Mouse (Mus musculus) spleen, adult 18-20 months (tissue): ENCODE measurements around the gene Fhod1.

Source experiments
- DNase-seq, 2 experiments: peaks; one replicate each; pipeline ENCODE4 v3.0.0; 2022; ENCODE audit warnings: mixed read lengths in 2 of 2

Fhod1 gene

DNA sequence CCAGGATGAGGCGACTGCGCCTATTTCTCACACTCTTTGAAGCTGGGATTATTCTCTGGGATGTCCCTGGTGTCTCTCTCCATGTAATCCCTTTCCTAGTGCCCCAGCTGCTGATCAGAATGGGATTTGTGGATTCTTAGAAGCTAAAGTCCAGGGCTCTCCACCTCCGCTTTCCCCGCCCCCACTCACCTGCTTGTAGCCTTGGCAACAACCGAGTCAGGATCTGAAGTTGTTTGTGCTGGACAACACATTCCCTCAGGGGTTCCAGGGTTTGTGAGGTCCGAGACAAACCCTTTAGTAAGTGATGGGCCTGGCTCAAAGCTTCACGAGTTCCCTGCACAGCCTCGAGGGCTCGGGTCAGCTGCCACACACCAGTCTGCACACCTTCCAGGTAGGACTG lies 53.0 kb downstream of the Fhod1 start:
- no peak for DNase-seq

DNA sequence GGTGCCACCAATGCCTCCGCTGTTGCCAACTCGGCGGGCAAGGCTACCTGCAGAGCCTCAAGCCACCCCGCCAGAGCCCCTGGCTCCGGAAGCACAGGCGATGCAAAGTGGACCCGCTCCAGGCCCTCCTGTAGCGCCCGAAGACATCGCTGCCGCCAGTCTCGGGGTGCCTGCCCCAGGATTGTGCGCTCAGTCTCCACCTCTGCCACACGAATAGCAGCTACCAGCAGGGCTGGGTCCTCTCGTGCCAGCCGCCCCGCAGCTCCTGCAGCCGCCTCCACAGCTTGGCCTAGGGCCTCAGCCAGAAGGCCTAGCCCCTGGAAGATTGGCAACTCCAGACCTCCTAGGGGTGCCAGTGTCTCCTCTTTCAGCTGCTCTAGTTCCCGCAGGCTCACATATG lies 54.3 kb downstream of the Fhod1 start:
- DNase-seq, result peak in 1 of 2 experiments; percentile 5

- no peak for DNase-seq
These were observed 55.3 kb downstream of the Fhod1 start for GRCm38 (mm10) chr8:105292471-105292870.

GRCm38 (mm10) chr8:105291802-105292201 lies 56.0 kb downstream of the Fhod1 start:
- peak in 1 of 2 experiments; percentile 4 for DNase-seq

GRCm38 (mm10) chr8:105291364-105291763 lies 56.4 kb downstream of the Fhod1 start:
- peak in 1 of 2 experiments; percentile 4 for DNase-seq

GRCm38 (mm10) chr8:105290554-105291314 lies 57.0 kb downstream of the Fhod1 start:
- peak; percentile 72 to 92 for DNase-seq

DNA sequence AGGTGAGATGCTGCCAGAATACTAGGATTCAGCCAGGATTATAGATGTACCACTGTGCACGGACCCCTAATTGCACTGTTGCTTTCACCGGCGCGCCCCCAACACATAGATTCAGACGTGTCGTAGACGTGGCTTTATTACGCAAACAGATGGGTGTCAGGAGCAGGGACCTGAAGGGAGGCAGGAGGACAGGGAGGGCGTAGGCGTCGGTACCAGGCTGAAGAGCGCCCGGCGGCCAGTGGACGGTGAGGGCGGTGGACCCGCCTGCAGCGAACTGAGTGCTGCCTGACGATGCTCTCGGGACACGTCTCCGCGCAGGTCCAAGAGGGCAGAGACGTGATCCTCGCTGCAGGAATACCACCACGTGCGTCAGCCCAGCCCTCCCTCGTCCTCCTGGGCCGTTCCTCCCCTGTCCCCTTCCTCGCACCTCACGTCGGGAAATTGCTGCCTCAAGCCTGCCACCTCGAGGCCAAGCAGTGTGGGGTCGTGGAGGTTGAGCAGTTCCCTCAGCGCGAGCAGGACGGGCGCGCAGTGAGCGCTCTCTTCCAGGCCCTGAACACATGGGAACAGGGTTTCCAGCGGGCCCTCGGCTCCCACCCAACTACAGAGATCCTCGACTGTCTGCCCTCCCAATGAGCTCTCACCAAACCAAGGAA lies 57.8 kb downstream of the Fhod1 start, which contains the start of gene 4931428F04Rik:
TSS of gene 4931428F04Rik (minus strand) at position 60 of the 656 bp plus-strand sequence.
- DNase-seq, result peak in 1 of 2 experiments; percentile 29

DNA sequence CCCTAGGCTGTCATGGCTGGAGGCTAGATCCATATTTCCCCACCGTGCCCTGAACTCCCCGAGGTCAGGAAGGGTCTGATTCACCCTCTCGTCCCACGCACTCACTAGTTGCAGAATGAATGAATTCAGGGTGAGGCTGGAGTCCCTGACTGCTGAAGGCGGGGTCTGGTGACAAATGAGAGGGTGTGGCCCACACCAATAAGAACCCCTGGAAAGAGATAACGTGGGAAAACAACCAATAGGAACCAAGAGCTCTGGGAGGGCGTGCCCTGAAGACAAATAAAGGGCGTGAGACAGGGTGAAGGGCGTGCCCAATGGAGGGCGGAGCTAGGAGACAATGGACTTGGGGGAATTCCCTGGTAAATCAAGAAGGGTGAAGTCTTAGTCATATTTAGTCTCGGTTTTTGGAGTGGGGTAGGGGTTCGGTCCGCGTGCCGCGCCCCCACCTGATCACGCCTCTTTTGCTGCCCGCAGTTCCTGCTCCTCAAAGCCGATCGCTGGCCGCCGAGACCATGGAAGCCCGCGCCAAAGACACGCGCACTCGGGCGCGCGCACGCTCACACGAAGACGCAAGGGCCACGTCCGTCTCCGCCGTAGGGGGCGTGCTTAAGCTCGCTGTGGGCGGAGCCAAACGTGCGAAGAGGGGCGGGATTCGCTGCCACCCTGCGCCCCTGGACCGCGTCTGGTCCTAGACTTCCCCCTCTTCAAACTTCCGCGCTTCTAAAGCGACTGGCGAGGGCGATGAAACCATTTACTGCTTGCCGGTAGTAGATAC lies 58.6 kb downstream of the Fhod1 start:
- DNase-seq, result peak; percentile 93 to 97

GRCm38 (mm10) chr8:105288231-105288630 lies 59.5 kb downstream of the Fhod1 start:
- DNase-seq, result no peak

- no peak for DNase-seq
These were observed 60.8 kb downstream of the Fhod1 start for GRCm38 (mm10) chr8:105286907-105287306.

DNA sequence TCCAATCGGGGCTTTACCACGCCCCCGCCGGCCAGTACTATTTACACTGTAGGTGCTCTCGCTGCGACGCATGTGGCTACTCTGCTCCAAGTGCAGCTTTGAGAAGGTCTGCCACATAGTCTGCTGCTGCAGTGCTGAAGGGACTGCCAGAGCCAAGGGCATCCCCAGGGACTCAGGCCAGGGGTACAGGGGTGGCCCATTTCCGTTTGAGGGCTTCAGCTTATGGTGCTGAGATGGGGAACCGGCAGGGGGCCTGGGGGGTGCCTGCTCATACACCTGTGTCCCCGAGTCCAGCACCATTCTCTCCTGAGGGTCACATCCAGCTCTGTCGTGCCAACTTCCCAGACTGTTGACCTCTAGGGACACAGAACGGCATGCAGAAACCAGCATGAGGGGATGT lies 62.2 kb downstream of the Fhod1 start:
- DNase-seq, result no peak

DNA sequence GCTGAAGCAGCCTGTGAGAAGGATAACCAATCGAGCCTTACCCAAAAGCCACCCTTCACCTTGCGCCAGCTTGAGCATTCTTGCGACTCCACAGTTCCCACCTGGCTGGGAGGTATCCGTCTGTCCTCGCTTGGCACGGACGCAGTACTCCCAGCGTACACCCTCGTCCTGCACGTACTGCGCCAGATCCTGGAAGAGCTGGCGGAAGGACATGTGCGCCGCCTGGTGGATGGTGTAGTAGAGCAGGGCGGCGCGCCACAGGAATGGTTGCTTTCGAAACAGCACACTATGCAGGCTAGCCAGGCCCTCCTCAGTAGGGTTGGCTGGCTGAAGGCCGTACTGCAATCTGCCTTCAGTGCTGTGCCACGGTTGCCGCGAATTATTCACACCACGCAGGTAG lies 64.7 kb downstream of the Fhod1 start:
- peak in 1 of 2 experiments; percentile 54 for DNase-seq

DNA sequence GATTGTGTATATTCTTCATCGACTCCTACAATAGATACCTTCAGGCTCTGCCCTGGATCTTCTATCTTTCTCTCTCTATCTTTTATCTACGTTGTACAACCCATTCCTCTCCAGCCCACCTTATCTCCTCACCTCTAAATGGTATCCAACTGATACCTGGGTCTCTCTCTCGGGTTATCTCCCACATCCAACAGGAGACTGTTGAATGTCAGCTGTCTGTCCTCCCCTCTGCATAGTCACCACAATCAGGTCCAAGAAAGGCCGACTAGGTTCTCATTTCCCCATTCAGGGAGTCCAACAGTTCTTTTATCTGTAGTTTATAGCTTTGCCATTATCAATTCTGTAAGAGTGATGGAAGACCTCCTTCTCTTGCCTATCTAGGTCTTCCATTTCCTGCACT lies 65.5 kb downstream of the Fhod1 start:
- DNase-seq, result no peak

DNA sequence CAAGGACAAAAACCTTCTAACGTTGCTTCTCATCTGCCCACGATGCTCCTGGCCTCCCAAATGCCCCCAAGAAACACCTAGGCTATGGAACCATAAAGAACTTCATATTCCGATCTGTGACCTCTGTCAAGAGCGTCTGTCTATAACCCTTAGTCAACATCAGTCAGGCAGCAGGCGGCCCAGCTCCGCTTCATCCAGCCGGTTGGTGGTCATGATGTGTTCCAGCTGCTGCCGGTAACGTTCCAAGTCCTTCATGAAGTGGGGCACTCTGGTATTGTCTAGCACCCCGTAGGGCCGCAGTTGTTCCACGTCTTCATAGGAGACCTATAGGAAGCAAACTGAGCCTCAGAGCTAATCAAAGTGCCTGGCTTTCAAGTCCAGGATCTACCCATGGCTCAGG lies 65.9 kb downstream of the Fhod1 start:
- DNase-seq, result peak in 1 of 2 experiments; percentile 1

DNA sequence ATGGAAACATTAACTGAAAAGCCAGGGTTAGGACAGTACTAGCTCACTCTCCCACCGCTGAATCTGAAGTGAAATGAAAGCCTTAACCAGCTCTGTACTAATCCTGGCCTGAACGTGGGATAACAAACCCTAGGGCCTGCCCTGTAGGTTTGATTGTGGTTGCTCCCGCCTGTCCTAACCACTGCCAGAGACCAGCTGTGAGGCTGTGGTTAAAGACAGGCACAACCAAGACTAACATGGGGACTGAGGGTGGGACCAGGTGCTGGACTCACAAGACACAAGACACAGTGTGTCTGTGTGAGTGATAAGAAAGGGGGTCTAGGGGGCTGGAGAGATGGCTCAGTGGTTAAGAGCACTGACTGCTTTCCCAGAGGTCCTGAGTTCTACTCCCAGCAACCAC lies 67.2 kb downstream of the Fhod1 start:
- DNase-seq, result no peak
